Mouse (Mus musculus): ENCODE measurements around the gene Nrip1.
"Not testable (repeated sequence)": the region's sequence is repeated elsewhere in the genome, so short reads cannot be mapped to it uniquely, and the experiment has no call there.

The Nrip1 gene

DNA sequence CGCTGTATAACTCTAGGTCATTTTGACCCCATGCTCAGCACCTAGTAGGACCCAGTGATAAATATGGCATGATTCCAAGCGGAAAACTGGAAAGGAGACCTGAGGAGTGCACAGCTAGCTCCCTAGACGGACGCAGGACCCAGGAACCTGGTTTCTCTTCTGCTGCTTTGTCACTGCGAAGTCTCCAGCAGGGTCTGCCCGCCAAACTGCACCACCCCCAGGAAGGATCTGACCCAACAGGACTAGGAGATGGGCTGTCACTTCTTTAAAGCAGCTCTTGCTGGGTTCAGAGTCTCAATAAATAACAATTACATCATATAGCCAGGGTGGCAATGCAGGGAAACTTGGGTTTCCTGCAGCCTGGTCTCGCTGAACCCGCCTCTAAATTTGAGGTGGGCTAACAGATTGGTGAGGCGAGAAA lies at the start of gene Nrip1:
Gene Nrip1 (minus strand): TSS at position 157 of the 421 bp plus-strand sequence.
- DNase-seq, result peak; percentile 59

GRCm38 (mm10) chr16:76422531-76422930 lies 48.9 kb upstream of the Nrip1 start:
- no peak for DNase-seq

GRCm38 (mm10) chr16:76419849-76420248 lies 46.2 kb upstream of the Nrip1 start:
- DNase-seq, result no peak

DNA sequence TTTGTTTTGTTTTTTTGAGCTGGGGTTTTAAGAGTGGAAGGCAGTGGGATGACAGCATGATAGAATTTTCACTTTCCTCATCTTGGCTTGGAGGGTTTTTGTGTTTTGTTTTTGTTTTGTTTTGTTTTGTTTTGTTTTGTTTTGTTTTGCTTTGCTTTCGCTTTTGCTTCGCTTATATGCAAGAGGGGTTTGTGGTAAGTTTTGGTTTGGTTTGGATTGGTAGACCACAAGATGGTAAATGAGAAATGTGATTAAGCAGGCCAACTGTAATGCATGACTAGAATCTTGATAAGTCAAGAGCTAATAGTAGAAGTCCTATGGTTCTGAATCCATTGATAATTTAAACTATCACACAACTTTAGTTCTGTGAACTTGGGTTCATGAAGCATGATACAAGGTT lies 42.9 kb upstream of the Nrip1 start:
- no peak for DNase-seq

GRCm38 (mm10) chr16:76416060-76416438 lies 42.4 kb upstream of the Nrip1 start:
- DNase-seq, result no peak

DNA sequence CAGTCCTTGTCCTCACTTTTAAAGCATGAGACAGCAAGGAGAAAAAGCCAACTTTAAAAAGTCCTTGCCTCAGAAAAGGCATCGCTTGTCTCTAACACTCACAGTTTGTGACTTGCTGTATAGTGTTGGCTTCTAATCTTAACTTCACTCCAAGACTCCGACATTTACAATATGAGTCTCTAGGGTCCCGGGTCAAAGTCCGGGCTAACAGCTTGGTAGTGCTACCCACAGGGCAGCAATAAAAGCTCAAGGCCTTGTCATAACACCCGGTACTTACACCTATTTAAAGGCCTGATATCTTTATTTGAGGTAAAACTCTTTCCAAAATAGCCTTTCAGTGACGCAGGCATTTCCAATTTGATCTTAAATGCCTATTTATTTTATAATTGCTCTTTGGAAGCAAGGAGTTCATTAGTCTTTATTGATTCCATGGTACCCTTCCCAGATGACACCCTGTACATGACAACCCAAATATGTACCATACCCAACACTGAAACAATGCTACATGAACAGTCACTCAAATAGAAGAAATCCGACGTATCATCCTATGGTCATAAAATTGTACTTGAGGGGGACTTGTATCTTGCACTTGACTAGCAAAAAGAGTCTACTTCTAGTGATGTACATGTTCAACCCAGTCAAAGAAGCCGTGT lies 41.9 kb upstream of the Nrip1 start:
- no peak for DNase-seq

DNA sequence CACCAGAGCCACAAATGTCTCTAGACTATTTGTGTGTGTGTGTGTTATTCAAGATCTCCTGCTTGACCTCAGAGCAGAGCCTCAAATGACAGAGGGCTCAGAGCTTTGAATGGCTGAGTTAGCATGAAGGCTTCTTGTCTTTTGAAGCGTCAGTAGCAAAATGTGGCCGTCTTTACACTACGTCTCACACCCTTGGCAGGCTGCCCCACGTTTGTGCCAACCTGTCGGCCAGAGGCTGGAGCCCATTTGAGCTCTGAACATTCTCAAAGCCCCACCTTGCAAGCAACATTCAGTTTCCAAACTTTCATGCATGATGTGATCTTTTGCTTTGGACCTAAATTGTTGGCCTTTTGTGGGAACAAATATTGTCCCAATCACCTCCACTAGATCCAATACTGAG lies 40.9 kb upstream of the Nrip1 start:
- DNase-seq, result no peak

- no peak for DNase-seq
Observed at GRCm38 (mm10) chr16:76413581-76413980, 40.0 kb upstream of the Nrip1 start.

GRCm38 (mm10) chr16:76409355-76409722 lies 35.7 kb upstream of the Nrip1 start:
- DNase-seq, result no peak

DNA sequence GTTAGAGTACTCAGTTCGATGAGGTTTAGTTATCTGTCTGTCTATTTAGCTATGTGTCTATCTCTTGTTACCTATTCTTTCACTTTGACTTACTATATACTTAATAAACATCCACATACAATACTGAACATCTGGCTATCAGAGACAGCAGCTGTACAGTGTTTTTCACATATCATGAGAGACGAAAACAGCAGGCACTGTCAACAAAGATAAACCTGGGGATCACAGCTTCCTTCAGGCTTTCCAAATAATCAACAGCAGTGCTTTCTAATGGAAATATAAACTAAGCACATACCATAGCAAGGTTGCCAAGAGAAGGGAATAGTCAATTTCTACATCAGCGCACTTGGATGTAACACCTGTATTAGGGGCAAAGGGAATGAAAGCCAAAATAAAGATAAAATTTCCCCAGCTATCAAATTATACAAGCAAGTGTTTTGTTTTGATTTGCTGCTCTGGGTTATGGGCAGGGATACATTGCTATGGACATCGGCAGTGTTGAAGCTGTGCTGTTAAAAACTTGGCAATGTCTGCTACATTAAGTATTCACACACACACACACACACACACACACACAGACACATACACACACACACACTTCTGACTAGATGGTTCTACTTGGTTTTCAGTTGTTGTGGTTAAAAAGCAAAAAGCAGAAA lies 35.2 kb upstream of the Nrip1 start:
- no peak for DNase-seq

- DNase-seq, result peak; percentile 34
Observed at GRCm38 (mm10) chr16:76408241-76408640, 34.6 kb upstream of the Nrip1 start.

DNA sequence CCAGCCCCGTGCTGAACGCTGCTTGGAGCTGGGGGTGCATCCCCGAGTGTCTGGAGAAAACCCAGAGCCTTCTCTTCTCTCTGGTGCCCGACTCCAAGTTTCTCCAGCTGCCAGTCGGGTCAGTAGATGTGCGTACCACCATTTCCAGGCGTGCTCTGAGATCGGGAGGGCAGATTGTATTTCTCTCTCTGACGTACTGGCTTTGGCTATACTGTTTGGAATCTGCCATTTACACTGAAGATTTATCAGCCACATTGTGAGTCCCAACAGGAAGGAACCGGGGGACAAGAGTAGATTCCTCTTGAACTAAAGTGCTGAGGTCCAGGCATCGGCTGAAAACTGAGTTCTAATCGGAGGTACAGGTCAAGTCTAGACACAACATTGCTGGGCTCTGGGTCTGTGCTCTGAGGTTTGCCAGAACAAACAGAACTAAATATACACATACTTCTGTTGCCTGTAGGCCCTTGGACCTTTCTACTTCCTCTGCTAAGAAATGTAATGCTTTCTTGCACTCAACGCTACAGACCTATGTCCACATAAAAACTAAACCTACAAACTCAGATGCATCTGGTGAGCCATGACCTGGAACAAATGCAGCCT lies 33.8 kb upstream of the Nrip1 start:
- no peak for DNase-seq

- peak; percentile 25 for DNase-seq
Observed at GRCm38 (mm10) chr16:76406897-76407296, 33.3 kb upstream of the Nrip1 start.

- DNase-seq, result no peak
Observed at GRCm38 (mm10) chr16:76406319-76406718, 32.7 kb upstream of the Nrip1 start.

- DNase-seq, result not testable (repeated sequence)
Observed at GRCm38 (mm10) chr16:76403305-76403704, 29.7 kb upstream of the Nrip1 start.

DNA sequence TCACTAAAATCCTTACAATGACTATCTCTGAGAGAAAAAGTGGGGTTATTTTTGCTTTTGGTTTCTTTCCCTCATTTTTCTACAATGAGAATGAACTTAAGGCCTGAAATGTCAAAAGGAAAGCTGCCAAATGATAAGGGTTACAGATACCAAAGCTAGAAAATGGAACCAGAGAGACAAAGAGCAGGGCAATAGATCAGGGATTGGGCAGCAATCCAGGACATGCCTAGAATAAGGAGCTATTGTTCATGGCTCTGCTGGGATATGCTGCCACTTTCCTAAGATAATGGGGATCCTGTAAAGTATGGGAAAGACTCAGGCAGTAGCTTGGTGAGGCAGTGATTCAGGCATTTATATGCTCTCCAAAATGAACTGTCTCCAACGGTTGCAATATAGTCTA lies 22.9 kb upstream of the Nrip1 start:
- DNase-seq, result no peak

DNA sequence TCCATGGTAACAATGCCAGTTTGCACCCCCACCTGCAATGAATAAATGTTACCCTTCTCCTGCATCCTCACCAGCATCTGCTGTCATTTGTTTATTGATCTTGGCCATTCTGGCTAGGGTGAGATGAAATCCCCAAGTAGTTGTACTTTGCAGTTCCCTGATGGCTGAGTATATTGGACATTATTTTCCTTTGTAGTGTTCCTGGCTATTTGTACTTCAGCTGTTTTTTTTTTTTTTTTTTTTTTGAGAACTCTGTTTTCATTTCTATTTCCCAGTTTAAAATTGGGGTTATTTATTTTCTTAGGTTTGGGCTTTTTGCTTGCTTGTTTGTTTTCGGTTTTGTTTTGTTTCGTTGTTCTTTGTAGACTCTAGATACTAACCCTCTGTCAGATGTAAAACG lies 19.6 kb upstream of the Nrip1 start:
- DNase-seq, result no peak

DNA sequence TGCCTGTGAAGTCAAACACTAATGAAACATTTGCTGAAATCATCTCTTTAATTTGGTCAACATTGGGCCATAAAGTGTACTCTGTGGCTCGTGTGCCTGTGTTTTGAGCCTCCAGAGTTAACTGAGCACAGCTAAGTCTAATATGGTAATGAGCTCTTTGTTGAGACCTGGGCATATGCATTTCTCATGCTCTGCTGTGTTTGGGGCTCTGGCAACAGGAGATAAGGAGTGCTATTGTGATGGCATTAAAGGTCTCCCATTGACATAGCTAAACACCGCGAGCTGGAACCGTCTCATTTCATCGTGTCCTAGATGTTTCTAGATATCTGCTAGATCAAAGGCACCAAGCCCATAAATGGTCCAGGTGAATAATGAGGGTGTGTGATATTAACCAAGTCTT lies 12.9 kb upstream of the Nrip1 start:
- DNase-seq, result no peak

DNA sequence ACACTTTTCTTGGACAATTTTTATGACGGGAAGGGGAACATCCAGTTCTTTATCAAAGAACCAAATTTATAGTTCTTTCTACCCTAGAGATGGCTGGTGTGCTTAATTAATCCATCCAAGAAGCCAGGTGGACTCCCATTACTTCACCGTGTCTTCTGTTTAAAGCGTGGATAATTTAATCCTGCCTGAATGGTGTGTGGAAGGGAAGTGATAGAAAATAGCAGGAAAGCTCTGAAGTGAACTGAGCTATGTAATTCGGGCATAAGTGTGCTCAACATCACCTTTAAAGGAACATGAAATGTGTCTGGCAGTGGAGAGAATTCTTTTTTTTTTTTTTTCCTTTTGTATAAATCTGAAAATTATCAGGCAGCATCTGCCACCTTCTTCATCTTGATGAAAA lies 12.4 kb upstream of the Nrip1 start:
- no peak for DNase-seq

GRCm38 (mm10) chr16:76377211-76377610 lies 3.6 kb upstream of the Nrip1 start:
- DNase-seq, result no peak

DNA sequence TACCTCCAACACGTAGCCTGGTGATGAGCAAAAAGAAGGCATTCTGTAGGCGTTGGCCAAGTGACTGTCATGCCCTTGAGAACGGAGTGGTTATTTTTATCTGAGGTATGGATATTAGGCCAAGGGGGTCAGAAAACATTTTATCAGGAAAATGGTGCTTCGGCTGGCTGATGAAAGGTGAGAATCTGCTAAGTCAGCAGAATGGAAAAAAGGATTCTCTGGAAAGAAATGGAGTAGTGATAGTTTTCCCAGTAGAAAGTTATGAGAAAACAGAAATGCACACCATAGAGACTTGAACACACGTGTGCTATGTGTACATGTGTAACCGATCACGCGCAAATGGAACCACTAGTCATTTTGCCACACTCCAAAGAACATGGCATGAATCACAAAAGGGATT lies 3.0 kb upstream of the Nrip1 start:
- no peak for DNase-seq

- peak; percentile 80 for DNase-seq
Observed at GRCm38 (mm10) chr16:76372941-76373561, 576 bp downstream of the Nrip1 start.

- DNase-seq, result peak; percentile 42
Observed at GRCm38 (mm10) chr16:76372045-76372940, 1.3 kb downstream of the Nrip1 start.
